Comparison of ENCODE assay signal across 11 mouse cellular contexts in genomic region chr10:126663461-126664013, GRCm38 (mm10).
DNase-seq lines count a peak whose midpoint lies in the region; ATAC-seq and TF ChIP-seq lines count a peak whose summit lies in the region.
"Had no signal": no experiment of that assay in that cellular context is flagged by ENCODE, and none has a peak within 500 bp of the region (broad histone marks: within the 10 kb centered on the region; RNA-seq: fewer than 3 reads in every experiment).

No protein-coding gene starts in this region.

- intact Hi-C loops in heart, postnatal 14 days (cut with DNase I), result no loop called here

- H3K27ac ChIP-seq in intestine, postnatal 0 days (ENCODE audit: low read depth, low read length), result no peak overlapping the region
- H3K27ac ChIP-seq in intestine, embryonic 15.5 days, result no peak overlapping the region
- H3K27ac ChIP-seq in midbrain, embryonic 14.5 days (replicated peaks; ENCODE audit: low read depth, low read length), result no peak overlapping the region
- no peak overlapping the region; the same call in 1 of the 2 replicates for H3K27ac ChIP-seq in midbrain, embryonic 16.5 days (ENCODE audit: low read length)
- H3K27ac ChIP-seq in bone marrow macrophage, adult 2 months (ENCODE audit: insufficient read depth, low read depth, low read length), result no peak overlapping the region
- H3K27ac ChIP-seq in midbrain, postnatal 0 days (ENCODE audit: low read depth, low read length), result no peak overlapping the region
- H3K27ac ChIP-seq in kidney, embryonic 15.5 days, result no peak overlapping the region

- H3K9ac ChIP-seq in intestine, postnatal 0 days (ENCODE audit: low read depth, low read length), result no peak overlapping the region
- no peak overlapping the region for H3K9ac ChIP-seq in intestine, embryonic 15.5 days
- no peak overlapping the region for H3K9ac ChIP-seq in midbrain, embryonic 14.5 days (replicated peaks; ENCODE audit: low read length)
- no peak overlapping the region for H3K9ac ChIP-seq in midbrain, embryonic 16.5 days (ENCODE audit: low read depth, low read length)
- no peak overlapping the region for H3K9ac ChIP-seq in midbrain, postnatal 0 days (replicated peaks; ENCODE audit: low read length, poor library complexity, severe bottlenecking)
- no peak overlapping the region for H3K9ac ChIP-seq in kidney, embryonic 15.5 days

- H3K4me3 ChIP-seq in intestine, postnatal 0 days (ENCODE audit: low read depth, low read length), result no peak overlapping the region
- H3K4me3 ChIP-seq in intestine, embryonic 15.5 days (replicated peaks), result no peak overlapping the region
- H3K4me3 ChIP-seq in midbrain, embryonic 14.5 days (replicated peaks; ENCODE audit: low read depth, low read length), result no peak overlapping the region
- H3K4me3 ChIP-seq in midbrain, embryonic 16.5 days (ENCODE audit: low read depth, low read length), result no peak overlapping the region
- H3K4me3 ChIP-seq in bone marrow macrophage, adult 2 months (ENCODE audit: insufficient read depth, low read length), result no peak overlapping the region
- no peak overlapping the region for H3K4me3 ChIP-seq in midbrain, postnatal 0 days (ENCODE audit: low read depth, low read length)
- no peak overlapping the region for H3K4me3 ChIP-seq in kidney, embryonic 15.5 days (replicated peaks)

- ATAC-seq in intestine, postnatal 0 days, result no peak
- ATAC-seq in intestine, embryonic 15.5 days, result no peak
- ATAC-seq in midbrain, embryonic 14.5 days (ENCODE audit: low FRiP score, low TSS enrichment), result no peak
- ATAC-seq in midbrain, embryonic 16.5 days, result no peak
- no peak for ATAC-seq in midbrain, postnatal 0 days (ENCODE audit: low FRiP score)
- ATAC-seq in kidney, embryonic 15.5 days (replicated peaks; ENCODE audit: low FRiP score), result no peak
- ATAC-seq: CD4-positive, CD25-positive, alpha-beta regulatory T cell, adult 4 months had no signal

- no peak for TF ChIP-seq POLR2A in bone marrow macrophage, adult 2 months (IDR thresholded peaks at IDR 0.05; ENCODE audit: borderline replicate concordance, low read depth, low read length)

- no peaks in the 10 kb centered on the region for H3K9me3 ChIP-seq in intestine, postnatal 0 days (ENCODE audit: control insufficient read depth)
- no peaks in the 10 kb centered on the region for H3K9me3 ChIP-seq in intestine, embryonic 15.5 days
- no peaks in the 10 kb centered on the region for H3K9me3 ChIP-seq in midbrain, embryonic 14.5 days (ENCODE audit: control insufficient read depth, low read length)
- no peaks in the 10 kb centered on the region for H3K9me3 ChIP-seq in midbrain, embryonic 16.5 days (replicated peaks; ENCODE audit: control insufficient read depth, low read length, poor library complexity, severe bottlenecking)
- H3K9me3 ChIP-seq in midbrain, postnatal 0 days (ENCODE audit: low read length), result no peaks in the 10 kb centered on the region
- H3K9me3 ChIP-seq in kidney, embryonic 15.5 days (replicated peaks), result no peaks in the 10 kb centered on the region

- peak; percentile 46 for TF ChIP-seq CTCF in intestine, postnatal 0 days (IDR thresholded peaks at IDR 0.05; ENCODE audit: low read depth)
- peak; percentile 42; the same call in 1 of the 2 replicates for TF ChIP-seq CTCF in bone marrow macrophage, adult 2 months (IDR thresholded peaks at IDR 0.05; ENCODE audit: low read depth, low read length)
- TF ChIP-seq CTCF in midbrain, postnatal 0 days (IDR thresholded peaks at IDR 0.05), result peak; percentile 74

- H3K36me3 ChIP-seq in intestine, postnatal 0 days (ENCODE audit: control insufficient read depth, insufficient read depth), result no peaks in the 10 kb centered on the region
- H3K36me3 ChIP-seq in intestine, embryonic 15.5 days, result no peaks in the 10 kb centered on the region
- H3K36me3 ChIP-seq in midbrain, embryonic 14.5 days (ENCODE audit: control insufficient read depth, insufficient read depth, low read length), result no peaks in the 10 kb centered on the region
- H3K36me3 ChIP-seq in midbrain, embryonic 16.5 days (ENCODE audit: control insufficient read depth, insufficient read depth, low read length), result no peaks in the 10 kb centered on the region
- no peaks in the 10 kb centered on the region for H3K36me3 ChIP-seq in midbrain, postnatal 0 days (ENCODE audit: insufficient read depth, low read length)
- no peaks in the 10 kb centered on the region for H3K36me3 ChIP-seq in kidney, embryonic 15.5 days

- WGBS in intestine, postnatal 0 days, result 84% methylated on average over 15 of the region's 15 CpGs
- WGBS in intestine, embryonic 15.5 days, result 86% methylated on average over 15 of the region's 15 CpGs
- 82% methylated on average over 15 of the region's 15 CpGs for WGBS in midbrain, embryonic 14.5 days
- WGBS in midbrain, embryonic 16.5 days, result 73% methylated on average over 15 of the region's 15 CpGs
- 78% methylated on average over 15 of the region's 15 CpGs for WGBS in midbrain, postnatal 0 days
- WGBS in kidney, embryonic 15.5 days, result 71% methylated on average over 15 of the region's 15 CpGs

- no peaks in the 10 kb centered on the region for H3K4me1 ChIP-seq in intestine, postnatal 0 days (replicated peaks; ENCODE audit: control insufficient read depth, insufficient read depth, low read length)
- H3K4me1 ChIP-seq in intestine, embryonic 15.5 days (replicated peaks), result no peaks in the 10 kb centered on the region
- no peaks in the 10 kb centered on the region for H3K4me1 ChIP-seq in midbrain, embryonic 14.5 days (ENCODE audit: control insufficient read depth, insufficient read depth, low read length)
- H3K4me1 ChIP-seq in midbrain, embryonic 16.5 days (ENCODE audit: control insufficient read depth, insufficient read depth, low read length), result no peaks in the 10 kb centered on the region
- no peaks in the 10 kb centered on the region for H3K4me1 ChIP-seq in bone marrow macrophage, adult 2 months (ENCODE audit: control insufficient read depth, insufficient read depth, low read length)
- no peaks in the 10 kb centered on the region for H3K4me1 ChIP-seq in midbrain, postnatal 0 days (ENCODE audit: insufficient read depth, low read length)
- no peaks in the 10 kb centered on the region for H3K4me1 ChIP-seq in kidney, embryonic 15.5 days

- peak; percentile 25 for DNase-seq in midbrain, embryonic 14.5 days
- no peak for DNase-seq in midbrain, postnatal 0 days (ENCODE audit: low spot score)
- no peak for DNase-seq in heart, postnatal 14 days
- DNase-seq: gastrocnemius, postnatal 10 days; kidney, adult 9 months had no signal

- no peaks in the 10 kb centered on the region for H3K27me3 ChIP-seq in intestine, postnatal 0 days (replicated peaks; ENCODE audit: control insufficient read depth, insufficient read depth, low read length)
- H3K27me3 ChIP-seq in intestine, embryonic 15.5 days (replicated peaks), result no peaks in the 10 kb centered on the region
- no peaks in the 10 kb centered on the region for H3K27me3 ChIP-seq in midbrain, embryonic 14.5 days (ENCODE audit: control insufficient read depth, insufficient read depth, low read length)
- H3K27me3 ChIP-seq in midbrain, embryonic 16.5 days (ENCODE audit: control insufficient read depth, insufficient read depth, low read depth, low read length), result no peaks in the 10 kb centered on the region
- H3K27me3 ChIP-seq in midbrain, postnatal 0 days (ENCODE audit: insufficient read depth, low read length), result no peaks in the 10 kb centered on the region
- no peaks in the 10 kb centered on the region for H3K27me3 ChIP-seq in kidney, embryonic 15.5 days

- H3K4me2 ChIP-seq in intestine, postnatal 0 days (replicated peaks; ENCODE audit: low read depth), result no peak overlapping the region
- no peak overlapping the region for H3K4me2 ChIP-seq in intestine, embryonic 15.5 days (replicated peaks)
- H3K4me2 ChIP-seq in midbrain, embryonic 14.5 days (ENCODE audit: low read length), result no peak overlapping the region
- H3K4me2 ChIP-seq in midbrain, embryonic 16.5 days (ENCODE audit: low read length), result no peak overlapping the region
- H3K4me2 ChIP-seq in midbrain, postnatal 0 days (ENCODE audit: low read depth, low read length, poor library complexity, severe bottlenecking), result no peak overlapping the region
- H3K4me2 ChIP-seq in kidney, embryonic 15.5 days, result no peak overlapping the region
